Mouse (Mus musculus): ENCODE results near the gene Slc7a1. TPM values are rescaled to one million over a fixed set of nuclear protein-coding genes. Genes with fewer than 3 reads are reported as not detected.
A peak's percentile ranks its signal among the peaks of the same experiment; 100 is the strongest.

Gene Slc7a1
- polyA plus RNA-seq, 1 experiment: 12.8 TPM

- no peaks in the 10 kb centered on the region for H3K36me3 ChIP-seq (ENCODE audit: control insufficient read depth, insufficient read depth, low read length)
- H3K4me1 ChIP-seq (replicated peaks; ENCODE audit: control insufficient read depth, insufficient read depth, low read length): 0 out of 2 replicates have a peak, but pooled peaks cover 2% of the 10 kb centered on the region
- TF ChIP-seq POLR2A (IDR thresholded peaks at IDR 0.05; ENCODE audit: control insufficient read depth, extremely low read depth, insufficient read depth, low read length, poor library complexity): no peak
- TF ChIP-seq CTCF (IDR thresholded peaks at IDR 0.05; ENCODE audit: borderline replicate concordance, control insufficient read depth, extremely low read depth, insufficient read depth, low read length, poor library complexity): no peak
- whole genome bisulfite sequencing: 92% methylated on average over 6 of the region's 6 CpGs
- H3K27me3 ChIP-seq (ENCODE audit: control insufficient read depth, insufficient read depth, low read length): no peaks in the 10 kb centered on the region
- no peak overlapping the region for H3K4me3 ChIP-seq (ENCODE audit: control insufficient read depth, insufficient read depth, low read length)
- DNase-seq: no peak
- H3K27ac ChIP-seq (ENCODE audit: control insufficient read depth, insufficient read depth, low read length): no peak overlapping the region
Observed at GRCm38 (mm10) chr5:148425136-148425535, 25.4 kb upstream of the Slc7a1 start.

GRCm38 (mm10) chr5:148421326-148421725, 21.6 kb upstream of the Slc7a1 start:
- H3K36me3 ChIP-seq (ENCODE audit: control insufficient read depth, insufficient read depth, low read length): no peaks in the 10 kb centered on the region
- no peak for TF ChIP-seq POLR2A (IDR thresholded peaks at IDR 0.05; ENCODE audit: control insufficient read depth, extremely low read depth, insufficient read depth, low read length, poor library complexity)
- TF ChIP-seq CTCF (IDR thresholded peaks at IDR 0.05; ENCODE audit: borderline replicate concordance, control insufficient read depth, extremely low read depth, insufficient read depth, low read length, poor library complexity): no peak
- H3K4me3 ChIP-seq (ENCODE audit: control insufficient read depth, insufficient read depth, low read length): no peak overlapping the region
- no peaks in the 10 kb centered on the region for H3K4me1 ChIP-seq (replicated peaks; ENCODE audit: control insufficient read depth, insufficient read depth, low read length)
- no peaks in the 10 kb centered on the region for H3K27me3 ChIP-seq (ENCODE audit: control insufficient read depth, insufficient read depth, low read length)
- no peak for DNase-seq
- no peak overlapping the region for H3K27ac ChIP-seq (ENCODE audit: control insufficient read depth, insufficient read depth, low read length)
- WGBS: 91% methylated on average over 2 of the region's 2 CpGs

- TF ChIP-seq CTCF (IDR thresholded peaks at IDR 0.05; ENCODE audit: borderline replicate concordance, control insufficient read depth, extremely low read depth, insufficient read depth, low read length, poor library complexity) (no peak), POLR2A (IDR thresholded peaks at IDR 0.05; ENCODE audit: control insufficient read depth, extremely low read depth, insufficient read depth, low read length, poor library complexity) (no peak)
- 65% methylated on average over 9 of the region's 9 CpGs for WGBS
- peak; percentile 26 for DNase-seq
- no peaks in the 10 kb centered on the region for H3K27me3 ChIP-seq (ENCODE audit: control insufficient read depth, insufficient read depth, low read length)
- H3K27ac ChIP-seq (ENCODE audit: control insufficient read depth, insufficient read depth, low read length): no peak overlapping the region
- H3K4me3 ChIP-seq (ENCODE audit: control insufficient read depth, insufficient read depth, low read length): no peak overlapping the region
- no peaks in the 10 kb centered on the region for H3K4me1 ChIP-seq (replicated peaks; ENCODE audit: control insufficient read depth, insufficient read depth, low read length)
- no peaks in the 10 kb centered on the region for H3K36me3 ChIP-seq (ENCODE audit: control insufficient read depth, insufficient read depth, low read length)
Observed at GRCm38 (mm10) chr5:148419112-148419526, 19.4 kb upstream of the Slc7a1 start.

- no peaks in the 10 kb centered on the region for H3K36me3 ChIP-seq (ENCODE audit: control insufficient read depth, insufficient read depth, low read length)
- H3K4me3 ChIP-seq (ENCODE audit: control insufficient read depth, insufficient read depth, low read length): no peak overlapping the region
- WGBS: 99% methylated on average over 9 of the region's 9 CpGs
- no peak for TF ChIP-seq CTCF (IDR thresholded peaks at IDR 0.05; ENCODE audit: borderline replicate concordance, control insufficient read depth, extremely low read depth, insufficient read depth, low read length, poor library complexity)
- no peak for TF ChIP-seq POLR2A (IDR thresholded peaks at IDR 0.05; ENCODE audit: control insufficient read depth, extremely low read depth, insufficient read depth, low read length, poor library complexity)
- H3K4me1 ChIP-seq (replicated peaks; ENCODE audit: control insufficient read depth, insufficient read depth, low read length): no peaks in the 10 kb centered on the region
- H3K27ac ChIP-seq (ENCODE audit: control insufficient read depth, insufficient read depth, low read length): no peak overlapping the region
- H3K27me3 ChIP-seq (ENCODE audit: control insufficient read depth, insufficient read depth, low read length): no peaks in the 10 kb centered on the region
- no peak for DNase-seq
Observed at GRCm38 (mm10) chr5:148418436-148418835, 18.7 kb upstream of the Slc7a1 start.

GRCm38 (mm10) chr5:148417756-148418155, 18.1 kb upstream of the Slc7a1 start:
- no peaks in the 10 kb centered on the region for H3K36me3 ChIP-seq (ENCODE audit: control insufficient read depth, insufficient read depth, low read length)
- DNase-seq: no peak
- no peaks in the 10 kb centered on the region for H3K27me3 ChIP-seq (ENCODE audit: control insufficient read depth, insufficient read depth, low read length)
- H3K4me3 ChIP-seq (ENCODE audit: control insufficient read depth, insufficient read depth, low read length): no peak overlapping the region
- no peak for TF ChIP-seq POLR2A (IDR thresholded peaks at IDR 0.05; ENCODE audit: control insufficient read depth, extremely low read depth, insufficient read depth, low read length, poor library complexity)
- no peak for TF ChIP-seq CTCF (IDR thresholded peaks at IDR 0.05; ENCODE audit: borderline replicate concordance, control insufficient read depth, extremely low read depth, insufficient read depth, low read length, poor library complexity)
- no peak overlapping the region for H3K27ac ChIP-seq (ENCODE audit: control insufficient read depth, insufficient read depth, low read length)
- WGBS: 97% methylated on average over 1 of the region's 1 CpGs
- H3K4me1 ChIP-seq (replicated peaks; ENCODE audit: control insufficient read depth, insufficient read depth, low read length): no peaks in the 10 kb centered on the region

GRCm38 (mm10) chr5:148416461-148416860, 16.8 kb upstream of the Slc7a1 start:
- no peak overlapping the region for H3K27ac ChIP-seq (ENCODE audit: control insufficient read depth, insufficient read depth, low read length)
- WGBS: 91% methylated on average over 10 of the region's 10 CpGs
- no peak for DNase-seq
- no peaks in the 10 kb centered on the region for H3K4me1 ChIP-seq (replicated peaks; ENCODE audit: control insufficient read depth, insufficient read depth, low read length)
- H3K4me3 ChIP-seq (ENCODE audit: control insufficient read depth, insufficient read depth, low read length): no peak overlapping the region
- TF ChIP-seq POLR2A (IDR thresholded peaks at IDR 0.05; ENCODE audit: control insufficient read depth, extremely low read depth, insufficient read depth, low read length, poor library complexity) (no peak), CTCF (IDR thresholded peaks at IDR 0.05; ENCODE audit: borderline replicate concordance, control insufficient read depth, extremely low read depth, insufficient read depth, low read length, poor library complexity) (no peak)
- H3K27me3 ChIP-seq (ENCODE audit: control insufficient read depth, insufficient read depth, low read length): no peaks in the 10 kb centered on the region
- H3K36me3 ChIP-seq (ENCODE audit: control insufficient read depth, insufficient read depth, low read length): no peaks in the 10 kb centered on the region

- Histone ChIP-seq H3K4me1 (replicated peaks; ENCODE audit: control insufficient read depth, insufficient read depth, low read length) (no peaks in the 10 kb centered on the region), H3K27ac (ENCODE audit: control insufficient read depth, insufficient read depth, low read length) (no peak overlapping the region), H3K27me3 (ENCODE audit: control insufficient read depth, insufficient read depth, low read length) (no peaks in the 10 kb centered on the region), H3K4me3 (ENCODE audit: control insufficient read depth, insufficient read depth, low read length) (no peak overlapping the region), H3K36me3 (ENCODE audit: control insufficient read depth, insufficient read depth, low read length) (no peaks in the 10 kb centered on the region)
- WGBS: 84% methylated on average over 7 of the region's 7 CpGs
- TF ChIP-seq POLR2A (IDR thresholded peaks at IDR 0.05; ENCODE audit: control insufficient read depth, extremely low read depth, insufficient read depth, low read length, poor library complexity): no peak
- no peak for TF ChIP-seq CTCF (IDR thresholded peaks at IDR 0.05; ENCODE audit: borderline replicate concordance, control insufficient read depth, extremely low read depth, insufficient read depth, low read length, poor library complexity)
- DNase-seq: no peak
Observed at GRCm38 (mm10) chr5:148414233-148414632, 14.5 kb upstream of the Slc7a1 start.
